Mouse (Mus musculus) hindbrain, embryonic 12.5 days (tissue): Measurements from ENCODE around the gene Fabp1. TPM values are rescaled to one million over a fixed set of nuclear protein-coding genes. Genes with fewer than 3 reads are reported as not detected.

Source experiments
- ATAC-seq: fragments of 200-750 bp; cut with Nextera tagmentation; 2 replicates; pipeline ENCODE4 v1.8.0; 2017; ENCODE audit warnings: moderate TSS enrichment; ENCODE audit not compliant: low FRiP score
- H3K27ac ChIP-seq: fragments of 300-500 bp; sonication (generic); 2 replicates; pipeline ENCODE4 v1.5.1; 2016; ENCODE audit warnings: mild to moderate bottlenecking
- H3K27me3 ChIP-seq: fragments of 300-500 bp; sonication (generic); 2 replicates; pipeline ENCODE4 v1.6.1; 2016; ENCODE audit warnings: mild to moderate bottlenecking
- H3K36me3 ChIP-seq: fragments of 300-500 bp; sonication (generic); 2 replicates; pipeline ENCODE4 v1.6.1; 2016; ENCODE audit warnings: mild to moderate bottlenecking
- H3K4me1 ChIP-seq: fragments of 300-500 bp; sonication (generic); 2 replicates; pipeline ENCODE4 v1.6.1; 2016
- H3K4me2 ChIP-seq: fragments of 300-500 bp; sonication (generic); replicated peaks from 2 replicates; pipeline ENCODE4 v1.6.1; 2016; ENCODE audit warnings: mild to moderate bottlenecking
- H3K4me3 ChIP-seq: fragments of 300-500 bp; sonication (generic); 2 replicates; pipeline ENCODE4 v1.5.1; 2016; ENCODE audit warnings: mild to moderate bottlenecking
- H3K9ac ChIP-seq: fragments of 300-500 bp; sonication (generic); 2 replicates; pipeline ENCODE4 v1.6.1; 2016; ENCODE audit warnings: mild to moderate bottlenecking, moderate library complexity
- H3K9me3 ChIP-seq: fragments of 300-500 bp; sonication (generic); replicated peaks from 2 replicates; pipeline ENCODE4 v1.6.1; 2016; ENCODE audit warnings: mild to moderate bottlenecking
- WGBS: fragments of 180-500 bp; shearing (Covaris S2); methylation state at CpG from one replicate; pipeline ENCODE4 v1.1.7; 2016; 5-methylcytosine and 5-hydroxymethylcytosine counted together
- polyA plus RNA-seq: library from polyadenylated mRNA; unstranded; fragments of >200 nt; fragmentation: Nextera tagmentation; extraction: Ambion mirVana; gene quantifications from 2 replicates; pipeline ENCODE4 v1.2.1, GENCODE M21; 2016

Gene Fabp1
- polyA plus RNA-seq, 1 experiment from 2014 or later = not detected

GRCm38 (mm10) chr6:71189578-71189977 is 10.0 kb upstream of the Fabp1 start:
- H3K4me2 ChIP-seq = no peak overlapping the region
- H3K27ac ChIP-seq = no peak overlapping the region
- WGBS = 72% methylated on average over 1 of the region's 1 CpGs
- no peak overlapping the region for H3K4me3 ChIP-seq
- H3K9ac ChIP-seq = no peak overlapping the region
- H3K4me1 ChIP-seq = no peaks in the 10 kb centered on the region
- no peaks in the 10 kb centered on the region for H3K9me3 ChIP-seq
- no peak for ATAC-seq
- H3K27me3 ChIP-seq = no peaks in the 10 kb centered on the region
- no peaks in the 10 kb centered on the region for H3K36me3 ChIP-seq

- H3K36me3 ChIP-seq = no peaks in the 10 kb centered on the region
- no peak overlapping the region for H3K4me2 ChIP-seq
- H3K4me1 ChIP-seq = no peaks in the 10 kb centered on the region
- no peak overlapping the region for H3K9ac ChIP-seq
- H3K4me3 ChIP-seq = no peak overlapping the region
- no peaks in the 10 kb centered on the region for H3K27me3 ChIP-seq
- H3K9me3 ChIP-seq = no peaks in the 10 kb centered on the region
- ATAC-seq = no peak
- 85% methylated on average over 2 of the region's 2 CpGs for WGBS
- no peak overlapping the region for H3K27ac ChIP-seq
Observed at GRCm38 (mm10) chr6:71190501-71190900, 9.1 kb upstream of the Fabp1 start.

- Histone ChIP-seq H3K9ac (no peak overlapping the region), H3K27me3 (no peaks in the 10 kb centered on the region), H3K27ac (no peak overlapping the region), H3K4me1 (no peaks in the 10 kb centered on the region), H3K9me3 (no peaks in the 10 kb centered on the region), H3K4me2 (no peak overlapping the region), H3K4me3 (no peak overlapping the region), H3K36me3 (no peaks in the 10 kb centered on the region)
- no peak for ATAC-seq
- WGBS = 75% methylated on average over 6 of the region's 6 CpGs
Observed at GRCm38 (mm10) chr6:71193151-71193740, 6.4 kb upstream of the Fabp1 start.

DNA sequence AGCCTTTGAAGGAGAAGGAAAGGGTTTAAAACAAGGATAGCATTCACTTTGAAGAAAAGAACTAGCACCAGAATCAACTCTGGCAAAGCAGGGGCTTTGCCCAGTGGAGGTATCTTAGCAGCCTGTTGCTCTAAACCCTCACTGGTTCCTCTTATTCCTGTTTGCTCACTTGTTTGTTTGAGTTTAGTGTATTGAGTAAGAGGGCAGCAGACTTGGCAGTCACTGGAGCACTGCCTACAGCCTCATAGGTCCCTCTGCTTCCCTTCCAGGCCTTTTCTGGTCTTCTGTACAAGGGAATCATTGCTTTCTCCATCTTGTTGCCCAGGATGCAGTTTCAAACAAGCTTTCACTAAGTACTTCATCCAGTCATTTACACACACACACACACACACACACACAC is 3.5 kb upstream of the Fabp1 start:
- no peak for ATAC-seq
- Histone ChIP-seq H3K27me3 (no peaks in the 10 kb centered on the region), H3K27ac (no peak overlapping the region), H3K36me3 (no peaks in the 10 kb centered on the region), H3K4me2 (no peak overlapping the region), H3K9me3 (no peaks in the 10 kb centered on the region), H3K4me3 (no peak overlapping the region), H3K9ac (no peak overlapping the region), H3K4me1 (no peaks in the 10 kb centered on the region)

DNA sequence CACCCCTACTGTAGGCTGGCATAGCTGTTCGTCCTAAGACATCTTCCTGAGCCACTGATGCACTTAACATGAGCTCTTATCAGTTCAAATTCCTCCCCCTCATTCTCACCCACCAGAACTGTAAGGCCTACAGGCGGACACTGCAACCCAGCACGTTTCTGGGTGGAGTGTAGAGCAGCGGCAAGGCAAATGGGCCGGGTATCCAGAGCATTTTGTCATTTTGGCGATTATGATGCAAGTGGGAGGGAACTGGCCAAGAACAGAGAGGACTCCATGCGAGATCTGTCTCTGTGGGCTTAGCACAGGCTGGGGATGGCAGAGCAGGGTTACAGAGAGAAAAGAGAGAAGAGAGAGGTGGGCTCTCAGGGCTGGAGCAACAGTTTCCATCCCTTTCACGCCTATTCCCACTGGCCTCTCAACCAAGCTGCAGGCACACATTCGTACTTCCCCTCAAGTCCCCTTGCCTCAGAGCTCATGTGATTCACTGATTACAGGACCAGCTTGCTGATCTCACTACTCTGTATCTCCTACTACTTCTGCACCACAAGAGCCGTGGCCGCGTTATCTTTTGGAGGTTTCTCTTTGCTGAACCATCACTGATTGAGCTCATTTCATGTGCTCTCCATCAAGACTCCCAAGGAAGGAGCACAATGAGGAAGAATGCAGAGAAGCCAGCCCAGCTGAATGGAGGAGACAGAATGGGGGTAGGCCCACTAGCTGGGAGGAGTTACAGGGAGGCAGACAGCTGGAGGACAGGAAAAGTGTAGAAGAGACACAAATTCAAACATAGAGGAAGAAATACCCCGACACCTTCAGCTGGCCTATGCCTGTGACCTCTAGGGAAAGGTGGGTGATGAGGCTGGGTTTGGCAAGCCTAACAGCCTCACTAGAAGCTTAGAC is 1.7 kb upstream of the Fabp1 start:
- Histone ChIP-seq H3K9ac (no peak overlapping the region), H3K4me1 (no peaks in the 10 kb centered on the region), H3K4me3 (no peak overlapping the region), H3K36me3 (no peaks in the 10 kb centered on the region), H3K9me3 (no peaks in the 10 kb centered on the region), H3K27ac (no peak overlapping the region), H3K27me3 (no peaks in the 10 kb centered on the region), H3K4me2 (no peak overlapping the region)
- ATAC-seq = no peak
- 85% methylated on average over 13 of the region's 13 CpGs for WGBS

DNA sequence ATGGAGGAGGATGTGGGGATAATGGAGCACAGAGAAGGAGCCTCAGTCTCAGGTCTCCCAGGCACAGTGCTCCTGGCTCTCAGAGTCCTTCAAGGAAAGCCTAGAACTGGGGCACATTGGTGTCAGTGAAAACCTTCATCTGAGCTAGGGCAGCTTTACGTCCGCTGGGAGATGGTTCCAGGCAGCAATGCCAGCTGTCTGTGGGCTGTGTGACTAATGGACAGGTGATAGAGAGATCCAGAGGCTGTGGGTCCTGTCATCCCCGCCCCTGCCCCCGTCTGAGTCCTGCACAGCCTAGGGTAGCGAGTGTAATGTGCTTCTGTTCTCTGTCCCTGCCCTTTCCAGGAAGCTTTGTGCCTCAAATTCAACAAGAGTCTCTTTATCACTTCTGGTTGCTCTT is 2.3 kb downstream of the Fabp1 start:
- no peak overlapping the region for H3K27ac ChIP-seq
- H3K27me3 ChIP-seq = no peaks in the 10 kb centered on the region
- no peak for ATAC-seq
- no peak overlapping the region for H3K4me2 ChIP-seq
- H3K36me3 ChIP-seq = no peaks in the 10 kb centered on the region
- H3K9me3 ChIP-seq = no peaks in the 10 kb centered on the region
- no peak overlapping the region for H3K9ac ChIP-seq
- no peaks in the 10 kb centered on the region for H3K4me1 ChIP-seq
- H3K4me3 ChIP-seq = no peak overlapping the region
- WGBS = 62% methylated on average over 5 of the region's 5 CpGs

GRCm38 (mm10) chr6:71203674-71204073 is 4.0 kb downstream of the Fabp1 start:
- no peak overlapping the region for H3K9ac ChIP-seq
- no peaks in the 10 kb centered on the region for H3K4me1 ChIP-seq
- H3K27me3 ChIP-seq = no peaks in the 10 kb centered on the region
- no peak overlapping the region for H3K4me2 ChIP-seq
- WGBS = 86% methylated on average over 5 of the region's 5 CpGs
- no peaks in the 10 kb centered on the region for H3K36me3 ChIP-seq
- no peaks in the 10 kb centered on the region for H3K9me3 ChIP-seq
- no peak overlapping the region for H3K4me3 ChIP-seq
- ATAC-seq = no peak
- no peak overlapping the region for H3K27ac ChIP-seq

DNA sequence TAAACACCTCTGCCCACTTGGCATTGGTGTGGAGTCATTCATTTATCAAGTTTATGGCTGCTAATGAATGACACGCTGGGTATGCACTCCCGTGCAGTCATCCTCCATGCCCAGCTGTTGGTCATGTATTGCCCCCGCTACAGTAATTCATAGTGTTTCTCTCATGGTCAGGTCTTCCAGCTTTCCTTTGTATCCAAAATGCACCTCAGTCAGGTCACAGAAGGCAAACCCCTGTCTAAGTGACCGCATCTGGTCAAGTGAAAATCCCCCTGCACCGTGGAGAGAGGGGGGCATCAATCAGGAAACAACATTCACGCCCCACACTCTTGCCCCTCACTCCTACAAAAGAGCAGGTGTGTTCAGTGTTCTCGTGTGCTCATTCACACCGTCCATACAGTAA is 4.5 kb downstream of the Fabp1 start:
- no peaks in the 10 kb centered on the region for H3K36me3 ChIP-seq
- no peak overlapping the region for H3K4me2 ChIP-seq
- no peaks in the 10 kb centered on the region for H3K27me3 ChIP-seq
- no peak overlapping the region for H3K9ac ChIP-seq
- ATAC-seq = no peak
- no peaks in the 10 kb centered on the region for H3K9me3 ChIP-seq
- H3K4me1 ChIP-seq = no peaks in the 10 kb centered on the region
- no peak overlapping the region for H3K4me3 ChIP-seq
- 89% methylated on average over 8 of the region's 8 CpGs for WGBS
- H3K27ac ChIP-seq = no peak overlapping the region

DNA sequence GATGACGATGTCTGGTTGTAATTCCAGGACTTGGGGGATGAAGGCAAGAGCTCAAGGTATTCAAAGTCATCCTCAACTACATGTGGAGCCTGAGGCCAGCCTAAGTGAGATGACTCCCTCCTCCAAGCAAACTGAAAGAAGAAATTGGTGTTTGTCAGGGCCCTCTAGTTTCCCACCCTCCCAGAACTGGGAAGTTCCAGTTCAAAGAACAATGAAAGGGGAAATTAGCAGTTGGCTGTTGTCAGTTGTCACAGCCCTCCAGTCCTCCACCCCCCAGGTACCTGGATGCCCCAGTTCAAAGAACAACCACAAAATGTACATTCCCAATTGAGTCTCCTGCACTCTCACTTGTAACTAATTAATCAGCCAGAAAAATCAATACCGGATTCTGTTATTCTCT is 9.1 kb downstream of the Fabp1 start:
- no peak for ATAC-seq
- Histone ChIP-seq H3K27ac (no peak overlapping the region), H3K9ac (no peak overlapping the region), H3K4me2 (no peak overlapping the region), H3K4me1 (no peaks in the 10 kb centered on the region), H3K4me3 (no peak overlapping the region), H3K9me3 (no peaks in the 10 kb centered on the region), H3K36me3 (no peaks in the 10 kb centered on the region), H3K27me3 (no peaks in the 10 kb centered on the region)
- WGBS = 75% methylated on average over 2 of the region's 2 CpGs

DNA sequence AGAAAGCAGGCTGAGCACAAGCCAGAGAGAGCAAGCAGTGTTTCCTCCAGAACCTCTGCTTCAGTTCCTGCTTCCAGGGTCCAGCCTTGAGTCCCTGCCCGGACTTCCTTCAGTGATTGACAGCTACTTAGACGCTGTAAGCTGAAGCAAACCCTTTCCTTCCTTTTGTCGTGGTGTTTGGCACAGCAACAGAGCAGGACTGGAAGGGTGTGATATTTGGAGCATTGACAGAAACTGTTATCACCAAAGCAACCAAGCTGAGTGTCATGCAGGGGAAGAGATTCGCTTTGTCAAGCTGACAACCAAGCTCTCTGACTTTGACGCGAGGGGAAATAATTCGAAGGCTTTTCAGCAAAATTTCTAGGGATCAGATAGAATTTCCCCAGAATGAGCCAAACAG is 12.3 kb downstream of the Fabp1 start:
- 68% methylated on average over 7 of the region's 7 CpGs for WGBS
- H3K9ac ChIP-seq = no peak overlapping the region
- ATAC-seq = no peak

GRCm38 (mm10) chr6:71212471-71212870 is 12.8 kb downstream of the Fabp1 start:
- Histone ChIP-seq H3K27ac (no peak overlapping the region), H3K9ac (no peak overlapping the region), H3K4me2 (no peak overlapping the region), H3K36me3 (no peaks in the 10 kb centered on the region), H3K4me1 (no peaks in the 10 kb centered on the region), H3K27me3 (no peaks in the 10 kb centered on the region), H3K4me3 (no peak overlapping the region), H3K9me3 (no peaks in the 10 kb centered on the region)
- no peak for ATAC-seq
- WGBS = 95% methylated on average over 3 of the region's 3 CpGs

More for the DNA sequence above, 12.3 kb downstream of the Fabp1 start:
- no peaks in the 10 kb centered on the region for H3K36me3 ChIP-seq
- H3K27ac ChIP-seq = no peak overlapping the region
- no peak overlapping the region for H3K4me3 ChIP-seq
- no peaks in the 10 kb centered on the region for H3K27me3 ChIP-seq
- no peaks in the 10 kb centered on the region for H3K4me1 ChIP-seq
- no peaks in the 10 kb centered on the region for H3K9me3 ChIP-seq
- no peak overlapping the region for H3K4me2 ChIP-seq

DNA sequence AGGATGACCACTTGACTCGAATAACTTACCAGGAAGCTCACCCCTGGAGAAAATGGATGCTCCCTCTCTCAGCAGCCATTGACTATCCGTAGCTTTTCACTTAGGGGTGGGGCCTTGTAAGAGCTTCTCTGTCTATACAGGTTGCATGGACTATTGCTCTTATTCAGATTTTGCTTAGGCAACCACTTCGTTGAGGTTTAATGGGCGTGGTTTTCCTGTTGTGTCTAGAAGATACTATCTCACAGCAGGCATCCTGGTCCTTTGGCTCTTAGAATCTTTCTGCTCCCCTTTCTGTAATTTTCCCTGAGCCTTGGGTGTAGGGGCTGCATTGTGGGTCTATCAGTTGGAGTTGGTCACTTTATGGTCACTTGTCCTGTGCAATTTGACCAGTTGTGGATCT is 21.9 kb downstream of the Fabp1 start:
- Histone ChIP-seq H3K9ac (no peak overlapping the region), H3K9me3 (no peaks in the 10 kb centered on the region), H3K4me3 (no peak overlapping the region), H3K27me3 (no peaks in the 10 kb centered on the region), H3K4me2 (no peak overlapping the region), H3K27ac (no peak overlapping the region), H3K36me3 (no peaks in the 10 kb centered on the region), H3K4me1 (no peaks in the 10 kb centered on the region)
- WGBS = 84% methylated on average over 4 of the region's 4 CpGs
- ATAC-seq = no peak
